Mouse (Mus musculus): ENCODE data around the gene Grm8. TPM values are rescaled to one million over a fixed set of nuclear protein-coding genes. Genes with fewer than 3 reads are reported as not detected.

The Grm8 gene
- polyA plus RNA-seq, 1 experiment from 2014 or later: 1.3 TPM

DNA sequence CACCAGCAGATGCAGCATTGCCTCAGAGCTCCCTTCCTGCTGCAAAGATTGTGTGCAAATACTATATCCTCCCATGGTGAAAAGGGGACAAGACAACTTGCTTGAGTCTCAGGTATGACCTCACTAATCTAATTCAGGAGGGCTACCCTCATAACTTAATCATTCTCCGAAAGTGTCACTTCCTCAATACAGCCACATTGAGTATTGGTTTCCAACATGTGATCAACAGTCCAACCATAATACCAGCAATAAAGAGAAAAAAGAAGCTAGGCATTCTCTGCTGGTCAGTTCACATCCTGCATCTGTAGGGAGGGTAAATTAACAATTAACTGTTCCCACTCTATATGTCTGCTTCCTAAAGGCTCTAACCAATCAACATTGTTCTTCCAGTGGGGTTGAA lies 94.2 kb downstream of the Grm8 start:
- no peak for ATAC-seq (ENCODE audit: insufficient number of reproducible peaks, insufficient read depth, low FRiP score, low TSS enrichment, low read depth)
- no peaks in the 10 kb centered on the region for H3K9me3 ChIP-seq
- 92% methylated on average over 1 of the region's 1 CpGs for WGBS

GRCm38 (mm10) chr6:28032006-28032405 lies 103.0 kb downstream of the Grm8 start:
- Histone ChIP-seq H3K36me3 (no peaks in the 10 kb centered on the region), H3K27ac (no peak overlapping the region), H3K4me3 (replicated peaks) (no peak overlapping the region), H3K9ac (replicated peaks) (no peak overlapping the region), H3K27me3 (no peaks in the 10 kb centered on the region), H3K4me2 (no peak overlapping the region), H3K4me1 (replicated peaks) (no peaks in the 10 kb centered on the region), H3K9me3 (no peaks in the 10 kb centered on the region)
- WGBS: 87% methylated on average over 4 of the region's 4 CpGs
- no peak for ATAC-seq (ENCODE audit: insufficient number of reproducible peaks, insufficient read depth, low FRiP score, low TSS enrichment, low read depth)

More for the DNA sequence above, 94.2 kb downstream of the Grm8 start:
- no peaks in the 10 kb centered on the region for H3K4me1 ChIP-seq (replicated peaks)
- no peak overlapping the region for H3K27ac ChIP-seq
- H3K36me3 ChIP-seq: no peaks in the 10 kb centered on the region
- H3K4me2 ChIP-seq: no peak overlapping the region
- H3K9ac ChIP-seq (replicated peaks): no peak overlapping the region
- H3K4me3 ChIP-seq (replicated peaks): no peak overlapping the region
- no peaks in the 10 kb centered on the region for H3K27me3 ChIP-seq

DNA sequence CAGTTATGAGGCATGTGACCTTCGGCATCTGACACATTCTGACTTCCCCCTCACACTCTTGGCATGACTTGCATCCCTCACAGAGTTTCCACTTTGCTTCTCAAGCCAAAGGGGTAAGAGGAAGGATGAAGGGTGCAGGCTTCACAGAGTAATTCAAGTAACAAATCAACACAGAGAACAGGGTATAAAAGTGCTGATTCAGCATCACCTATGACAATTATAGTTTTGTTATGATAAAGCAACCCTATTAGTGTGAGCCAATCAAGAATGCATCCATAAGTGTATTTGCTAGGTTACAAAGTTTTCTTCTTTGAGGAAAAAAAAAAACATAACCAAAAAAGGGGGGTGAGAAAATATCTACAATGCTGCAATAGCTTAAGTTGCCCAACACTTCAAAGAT lies 117.3 kb downstream of the Grm8 start:
- Histone ChIP-seq H3K27me3 (no peaks in the 10 kb centered on the region), H3K36me3 (no peaks in the 10 kb centered on the region), H3K4me1 (replicated peaks) (no peaks in the 10 kb centered on the region), H3K9ac (replicated peaks) (no peak overlapping the region), H3K9me3 (no peaks in the 10 kb centered on the region), H3K4me3 (replicated peaks) (no peak overlapping the region), H3K27ac (no peak overlapping the region), H3K4me2 (no peak overlapping the region)
- no peak for ATAC-seq (ENCODE audit: insufficient number of reproducible peaks, insufficient read depth, low FRiP score, low TSS enrichment, low read depth)
- 91% methylated on average over 1 of the region's 1 CpGs for WGBS

DNA sequence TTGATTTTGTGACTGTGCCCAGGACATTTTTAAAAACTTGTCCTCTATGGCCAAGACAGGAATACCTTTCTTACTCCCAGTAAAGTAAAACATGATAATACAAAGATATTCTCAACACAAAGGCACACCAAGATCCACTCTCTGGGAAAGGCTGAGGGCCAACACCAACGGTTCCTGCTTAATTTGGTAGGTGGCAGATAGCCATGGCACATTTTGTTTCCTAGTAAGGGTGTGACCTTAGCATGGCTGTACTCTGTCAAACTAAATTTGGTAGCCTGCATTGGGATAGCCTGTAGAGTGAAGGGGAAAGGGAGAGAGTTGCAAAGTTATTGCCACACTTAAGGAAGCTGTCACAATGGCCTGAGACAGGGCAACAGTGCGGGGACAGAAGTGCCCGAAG lies 128.0 kb downstream of the Grm8 start:
- Histone ChIP-seq H3K4me3 (replicated peaks) (no peak overlapping the region), H3K36me3 (no peaks in the 10 kb centered on the region), H3K27ac (no peak overlapping the region), H3K4me2 (no peak overlapping the region), H3K9me3 (no peaks in the 10 kb centered on the region), H3K9ac (replicated peaks) (no peak overlapping the region), H3K27me3 (no peaks in the 10 kb centered on the region), H3K4me1 (replicated peaks) (no peaks in the 10 kb centered on the region)
- ATAC-seq (ENCODE audit: insufficient number of reproducible peaks, insufficient read depth, low FRiP score, low TSS enrichment, low read depth): no peak
- WGBS: 91% methylated on average over 3 of the region's 3 CpGs

DNA sequence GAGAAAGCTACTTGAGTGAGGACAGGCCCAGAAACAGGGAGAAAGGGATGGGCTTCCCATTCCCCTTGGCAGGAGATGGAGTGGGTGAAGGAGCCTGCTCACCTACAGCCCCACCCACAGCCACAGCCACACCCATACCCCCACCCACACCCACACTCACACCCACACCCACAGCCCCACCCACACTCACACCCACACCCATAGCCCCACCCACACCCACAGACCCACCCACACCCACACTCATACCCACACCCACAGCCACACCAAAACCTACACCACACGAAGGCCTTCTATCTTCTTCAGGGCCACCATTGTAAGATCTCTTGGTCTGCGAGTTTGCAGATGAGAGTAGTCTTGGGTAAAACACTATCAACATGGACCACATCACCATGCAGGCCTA lies 137.7 kb downstream of the Grm8 start:
- WGBS: 89% methylated on average over 2 of the region's 2 CpGs
- Histone ChIP-seq H3K4me3 (replicated peaks) (no peak overlapping the region), H3K9me3 (no peaks in the 10 kb centered on the region), H3K27me3 (no peaks in the 10 kb centered on the region), H3K27ac (no peak overlapping the region), H3K36me3 (no peaks in the 10 kb centered on the region), H3K9ac (replicated peaks) (no peak overlapping the region), H3K4me2 (no peak overlapping the region), H3K4me1 (replicated peaks) (no peaks in the 10 kb centered on the region)
- ATAC-seq (ENCODE audit: insufficient number of reproducible peaks, insufficient read depth, low FRiP score, low TSS enrichment, low read depth): no peak

DNA sequence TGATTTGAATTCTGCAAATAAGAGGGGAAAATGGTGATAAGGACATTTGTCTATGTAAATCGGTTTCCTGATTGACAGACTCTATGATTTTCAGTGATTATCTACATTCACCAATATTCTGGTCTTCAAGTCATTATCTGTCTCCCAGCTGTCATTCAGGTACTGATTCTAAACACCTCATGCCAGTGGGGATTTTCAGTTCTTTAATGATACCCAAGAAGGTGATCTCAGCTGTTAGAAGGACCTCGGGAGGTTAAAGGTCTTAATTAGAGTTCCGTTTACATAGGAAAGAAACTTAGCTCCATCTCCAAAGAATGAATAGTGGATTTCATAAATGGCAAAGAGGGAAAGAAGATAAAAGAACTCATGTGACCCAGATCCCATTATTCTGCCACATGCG lies 143.7 kb downstream of the Grm8 start:
- Histone ChIP-seq H3K4me2 (no peak overlapping the region), H3K4me3 (replicated peaks) (no peak overlapping the region), H3K27ac (no peak overlapping the region), H3K27me3 (no peaks in the 10 kb centered on the region), H3K4me1 (replicated peaks) (no peaks in the 10 kb centered on the region), H3K36me3 (no peaks in the 10 kb centered on the region), H3K9me3 (no peaks in the 10 kb centered on the region), H3K9ac (replicated peaks) (no peak overlapping the region)
- 77% methylated on average over 4 of the region's 4 CpGs for WGBS
- no peak for ATAC-seq (ENCODE audit: insufficient number of reproducible peaks, insufficient read depth, low FRiP score, low TSS enrichment, low read depth)

- Histone ChIP-seq H3K9ac (replicated peaks) (no peak overlapping the region), H3K4me2 (no peak overlapping the region), H3K36me3 (no peaks in the 10 kb centered on the region), H3K9me3 (no peaks in the 10 kb centered on the region), H3K4me3 (replicated peaks) (no peak overlapping the region), H3K27me3 (no peaks in the 10 kb centered on the region), H3K27ac (no peak overlapping the region), H3K4me1 (replicated peaks) (no peaks in the 10 kb centered on the region)
- WGBS: 64% methylated on average over 3 of the region's 3 CpGs
- ATAC-seq (ENCODE audit: insufficient number of reproducible peaks, insufficient read depth, low FRiP score, low TSS enrichment, low read depth): no peak
Observed at GRCm38 (mm10) chr6:27982598-27982997, 152.4 kb downstream of the Grm8 start.

GRCm38 (mm10) chr6:27982021-27982420 lies 153.0 kb downstream of the Grm8 start:
- Histone ChIP-seq H3K27me3 (no peaks in the 10 kb centered on the region), H3K36me3 (no peaks in the 10 kb centered on the region), H3K4me2 (no peak overlapping the region), H3K9me3 (no peaks in the 10 kb centered on the region), H3K4me3 (replicated peaks) (no peak overlapping the region), H3K4me1 (replicated peaks) (no peaks in the 10 kb centered on the region), H3K9ac (replicated peaks) (no peak overlapping the region), H3K27ac (no peak overlapping the region)
- 16% methylated on average over 1 of the region's 1 CpGs for WGBS
- ATAC-seq (ENCODE audit: insufficient number of reproducible peaks, insufficient read depth, low FRiP score, low TSS enrichment, low read depth): no peak

GRCm38 (mm10) chr6:27977361-27977760 lies 157.6 kb downstream of the Grm8 start:
- no peaks in the 10 kb centered on the region for H3K36me3 ChIP-seq
- no peaks in the 10 kb centered on the region for H3K4me1 ChIP-seq (replicated peaks)
- 91% methylated on average over 5 of the region's 5 CpGs for WGBS

DNA sequence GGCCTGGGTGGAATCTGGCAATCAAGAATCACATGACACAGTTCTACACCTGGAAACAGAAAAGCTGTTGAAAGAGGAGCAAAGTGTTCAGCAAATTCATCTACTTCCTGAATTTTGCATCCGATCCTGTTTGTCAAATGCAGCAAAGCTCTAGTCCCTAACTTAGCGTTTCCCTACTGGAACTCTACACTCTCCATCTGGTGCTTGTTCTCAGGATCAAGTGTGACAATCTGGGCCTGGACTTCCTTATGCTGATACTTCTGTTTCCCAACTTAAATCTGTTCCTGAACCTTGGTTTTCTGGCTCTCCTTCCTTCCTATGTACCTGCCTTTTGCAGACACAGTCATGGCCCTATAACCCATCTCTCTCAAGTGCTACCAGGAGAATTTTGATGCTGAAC lies 166.1 kb downstream of the Grm8 start:
- WGBS: 69% methylated on average over 2 of the region's 2 CpGs
- no peak overlapping the region for H3K4me2 ChIP-seq
- no peaks in the 10 kb centered on the region for H3K4me1 ChIP-seq (replicated peaks)
- no peak overlapping the region for H3K27ac ChIP-seq
- no peaks in the 10 kb centered on the region for H3K9me3 ChIP-seq
- H3K9ac ChIP-seq (replicated peaks): no peak overlapping the region
- no peaks in the 10 kb centered on the region for H3K27me3 ChIP-seq
- H3K4me3 ChIP-seq (replicated peaks): no peak overlapping the region
- no peaks in the 10 kb centered on the region for H3K36me3 ChIP-seq
- no peak for ATAC-seq (ENCODE audit: insufficient number of reproducible peaks, insufficient read depth, low FRiP score, low TSS enrichment, low read depth)

More at GRCm38 (mm10) chr6:27977361-27977760, 157.6 kb downstream of the Grm8 start:
- Histone ChIP-seq H3K27me3 (no peaks in the 10 kb centered on the region), H3K9ac (replicated peaks) (no peak overlapping the region), H3K9me3 (no peaks in the 10 kb centered on the region), H3K4me2 (no peak overlapping the region), H3K4me3 (replicated peaks) (no peak overlapping the region), H3K27ac (no peak overlapping the region)
- ATAC-seq (ENCODE audit: insufficient number of reproducible peaks, insufficient read depth, low FRiP score, low TSS enrichment, low read depth): no peak

- Histone ChIP-seq H3K4me1 (replicated peaks) (no peaks in the 10 kb centered on the region), H3K27ac (no peak overlapping the region), H3K36me3 (no peaks in the 10 kb centered on the region), H3K4me3 (replicated peaks) (no peak overlapping the region), H3K4me2 (no peak overlapping the region), H3K27me3 (no peaks in the 10 kb centered on the region), H3K9ac (replicated peaks) (no peak overlapping the region), H3K9me3 (no peaks in the 10 kb centered on the region)
- no peak for ATAC-seq (ENCODE audit: insufficient number of reproducible peaks, insufficient read depth, low FRiP score, low TSS enrichment, low read depth)
- 79% methylated on average over 3 of the region's 3 CpGs for WGBS
Observed at GRCm38 (mm10) chr6:27967037-27967436, 167.9 kb downstream of the Grm8 start.

GRCm38 (mm10) chr6:27965237-27965636 lies 169.7 kb downstream of the Grm8 start:
- Histone ChIP-seq H3K4me1 (replicated peaks) (no peaks in the 10 kb centered on the region), H3K27ac (no peak overlapping the region), H3K9me3 (no peaks in the 10 kb centered on the region), H3K4me3 (replicated peaks) (no peak overlapping the region), H3K36me3 (no peaks in the 10 kb centered on the region), H3K9ac (replicated peaks) (no peak overlapping the region), H3K4me2 (no peak overlapping the region), H3K27me3 (no peaks in the 10 kb centered on the region)
- 39% methylated on average over 2 of the region's 2 CpGs for WGBS
- ATAC-seq (ENCODE audit: insufficient number of reproducible peaks, insufficient read depth, low FRiP score, low TSS enrichment, low read depth): no peak
